Mouse (Mus musculus) retina, embryonic 14.5 days (tissue): ENCODE measurements at regions not wholly inside any gene's neighbourhood (a gene's known extent, or its start where the extent isn't known, plus 50 kb on each side); places are given as distances from the start of the nearest gene placed in this dataset.

Experiments
- DNase-seq: peaks from one replicate; pipeline ENCODE4 v3.0.0-alpha.2; 2015; ENCODE audit warnings: low spot score

GRCm38 (mm10) chr4:127756238-127756637, 214.5 kb downstream of the CK137956 start:
- DNase-seq: no peak

DNA sequence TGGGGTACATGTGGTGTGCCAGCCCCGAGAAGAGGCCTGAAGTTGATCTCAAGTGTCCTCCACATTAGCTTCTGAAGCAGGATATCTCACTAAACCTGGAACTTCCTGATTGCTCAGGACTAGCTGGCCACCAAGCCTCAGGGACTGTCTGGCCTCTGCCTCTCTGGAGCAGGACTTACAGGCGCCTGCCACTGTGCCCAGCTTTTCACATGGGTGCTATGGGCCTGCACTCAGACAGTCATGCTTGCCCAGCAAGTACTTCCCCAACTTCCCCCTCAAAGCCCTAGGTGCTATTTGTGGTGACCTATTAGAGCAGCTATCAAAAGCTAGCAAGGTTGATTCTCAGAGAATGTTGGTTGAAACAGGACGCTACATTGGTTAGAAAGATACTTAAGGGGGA, 220.0 kb downstream of the CK137956 start:
- no peak for DNase-seq

GRCm38 (mm10) chr4:127747876-127748275, 222.9 kb downstream of the CK137956 start:
- DNase-seq: no peak

DNA sequence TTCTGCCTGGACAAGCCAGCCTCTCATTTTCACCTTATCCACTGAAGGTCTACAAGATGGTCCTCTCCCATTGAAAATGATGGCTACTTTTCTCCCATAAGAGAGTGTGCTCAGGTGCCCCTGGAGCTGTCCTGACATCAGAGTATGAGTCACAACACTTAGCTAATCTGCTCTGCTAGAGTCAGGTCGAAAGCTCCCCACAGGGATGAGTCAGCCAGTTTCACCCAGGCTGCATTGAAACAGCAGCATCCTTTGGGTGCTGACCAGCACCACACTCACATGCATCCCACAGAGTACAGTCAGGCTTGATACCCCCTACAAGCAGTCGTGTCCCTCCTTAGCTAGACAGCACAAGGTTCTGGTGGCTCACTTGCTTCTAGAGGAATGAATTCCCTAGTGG, 234.0 kb downstream of the CK137956 start:
- no peak for DNase-seq

DNA sequence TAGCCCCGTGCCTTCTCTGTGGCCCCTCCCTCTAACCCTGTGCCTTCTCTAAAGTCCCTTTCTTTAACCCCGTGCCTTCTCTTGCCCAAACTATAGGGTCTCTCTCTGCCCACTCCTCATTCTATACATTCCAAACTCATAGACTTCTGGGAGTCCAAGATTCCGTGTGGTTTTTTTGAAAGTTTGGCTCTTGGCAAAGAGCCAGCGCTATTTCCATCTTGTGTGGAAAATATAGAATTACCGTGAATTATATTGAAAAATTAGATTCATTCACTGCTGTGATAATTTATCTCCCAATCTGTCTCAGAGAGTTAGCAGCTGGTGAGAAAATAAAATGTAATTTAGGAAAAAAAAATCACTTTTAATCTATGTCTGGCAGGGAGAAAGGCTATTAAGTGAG, 234.6 kb downstream of the CK137956 start:
- DNase-seq: no peak

GRCm38 (mm10) chr4:127734641-127735040, 236.1 kb downstream of the CK137956 start:
- peak; percentile 37 for DNase-seq

DNA sequence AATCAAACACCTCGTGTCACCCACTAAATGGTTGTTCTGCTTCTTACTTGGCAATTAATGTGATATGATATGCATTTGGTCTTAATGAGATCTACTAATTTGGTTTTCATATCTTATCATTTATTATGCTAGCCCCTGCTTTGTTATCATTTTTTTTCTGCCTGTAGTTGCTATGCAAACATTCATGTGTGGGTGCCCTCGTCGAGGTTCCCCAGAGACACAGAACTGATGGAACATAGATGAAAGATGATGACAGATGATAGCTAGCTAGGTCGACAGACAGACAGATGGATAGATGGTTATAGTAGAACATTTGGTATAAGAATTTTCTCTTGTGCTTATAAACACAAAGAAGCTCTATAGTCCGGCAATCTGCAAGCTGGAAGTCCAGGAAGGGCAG, 252.1 kb downstream of the CK137956 start:
- DNase-seq: no peak

GRCm38 (mm10) chr4:127712274-127712673, 258.5 kb downstream of the CK137956 start:
- DNase-seq: no peak

- no peak for DNase-seq
Observed at GRCm38 (mm10) chr4:127710816-127711215, 259.9 kb downstream of the CK137956 start.

- no peak for DNase-seq
Observed at GRCm38 (mm10) chr4:127709746-127710145, 261.0 kb downstream of the CK137956 start.

DNA sequence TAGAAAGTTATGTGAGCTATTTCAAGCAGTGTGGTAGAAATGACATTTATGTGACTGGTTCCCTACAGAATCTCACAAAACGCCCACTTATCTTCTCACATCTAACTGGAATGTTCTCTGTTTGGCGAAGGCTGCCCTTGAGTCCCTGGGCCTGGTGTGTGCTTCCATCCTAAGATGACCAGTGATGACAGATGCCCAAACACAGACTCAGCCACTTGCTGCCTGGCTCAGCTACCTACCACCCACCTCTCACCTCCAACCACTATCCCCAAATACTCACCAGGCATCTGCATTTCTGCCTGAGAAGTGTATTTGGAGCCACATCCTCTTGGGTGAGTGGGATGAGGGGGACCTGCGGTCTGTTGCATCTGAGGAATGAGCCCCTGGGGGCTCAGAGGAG, 262.6 kb downstream of the CK137956 start:
- no peak for DNase-seq

- DNase-seq: no peak
Observed at GRCm38 (mm10) chr4:127707126-127707525, 263.6 kb downstream of the CK137956 start.

- DNase-seq: no peak
Observed at GRCm38 (mm10) chr4:127701651-127702050, 269.1 kb downstream of the CK137956 start.

- DNase-seq: peak; percentile 29
Observed at GRCm38 (mm10) chr4:127689986-127690385, 280.8 kb downstream of the CK137956 start.

- no peak for DNase-seq
Observed at GRCm38 (mm10) chr4:127685021-127685420, 285.7 kb downstream of the CK137956 start.

GRCm38 (mm10) chr4:127679391-127679790, 291.4 kb downstream of the CK137956 start:
- no peak for DNase-seq

DNA sequence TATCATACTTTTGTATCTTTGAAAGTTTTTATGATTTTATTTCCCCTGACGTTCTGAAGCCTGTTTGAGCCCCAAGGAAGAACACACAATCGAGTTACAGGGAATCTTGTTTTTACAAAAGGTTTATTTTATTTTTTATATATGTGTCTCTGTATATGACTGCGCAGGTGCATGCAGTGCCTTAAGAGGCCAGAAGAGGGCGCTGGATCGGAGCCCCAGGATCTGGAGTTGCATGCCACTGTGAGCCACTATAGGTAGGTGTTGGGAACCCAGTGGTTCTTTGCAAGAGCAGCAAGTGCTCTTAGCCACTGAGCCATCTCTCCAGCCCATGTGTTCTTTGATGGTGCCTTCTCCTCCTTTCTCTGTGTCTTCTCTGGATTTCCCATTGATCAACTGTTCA, 292.3 kb downstream of the CK137956 start:
- peak; percentile 7 for DNase-seq

DNA sequence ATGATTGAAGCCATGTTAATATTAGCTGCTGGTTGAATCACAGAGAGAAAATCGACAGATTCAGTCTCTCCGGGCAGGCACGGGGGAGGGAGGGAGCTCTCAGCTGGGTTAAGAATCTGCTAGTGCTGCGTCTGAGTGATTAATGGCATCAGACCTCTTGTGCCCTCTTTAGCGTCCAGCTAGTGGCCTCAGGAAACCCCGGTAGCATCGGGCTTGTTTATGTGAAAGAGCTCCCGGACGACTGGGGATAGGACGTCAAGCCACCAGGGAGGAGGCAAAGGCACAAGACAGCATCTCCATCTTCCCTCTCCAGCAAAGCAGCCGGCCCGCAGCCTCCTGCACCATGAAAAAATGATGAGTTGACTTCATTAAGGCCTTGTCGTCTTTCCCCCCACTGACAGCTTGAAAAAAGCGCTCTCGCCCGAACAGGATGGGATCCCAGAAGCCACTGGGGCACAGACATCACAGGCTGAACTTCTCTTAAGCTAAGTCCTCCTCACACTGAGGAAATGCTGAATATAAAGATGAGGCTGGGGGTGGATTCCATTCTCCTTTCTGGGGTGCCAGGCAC, 294.9 kb downstream of the CK137956 start:
- peak; percentile 30 for DNase-seq

DNA sequence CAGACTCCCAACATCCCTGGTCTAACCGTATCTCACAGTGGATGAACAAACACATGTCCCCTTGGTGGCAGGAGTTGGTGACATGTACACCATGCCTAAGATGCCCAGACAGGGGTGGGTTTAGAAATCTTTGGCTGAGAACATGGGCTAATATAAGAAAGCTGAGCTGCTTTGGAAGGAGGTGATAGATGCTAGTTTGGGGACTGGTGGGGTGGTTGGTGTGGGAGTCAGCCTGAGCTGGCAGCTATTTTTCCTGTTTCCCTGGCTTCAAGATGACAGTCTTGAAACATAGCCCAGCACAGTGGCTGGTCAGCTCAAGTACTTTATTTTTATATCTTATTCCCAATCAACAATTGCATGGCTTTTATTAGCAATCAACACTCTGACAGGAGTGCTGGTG, 302.0 kb upstream of the Gjb5 start:
- DNase-seq: no peak

DNA sequence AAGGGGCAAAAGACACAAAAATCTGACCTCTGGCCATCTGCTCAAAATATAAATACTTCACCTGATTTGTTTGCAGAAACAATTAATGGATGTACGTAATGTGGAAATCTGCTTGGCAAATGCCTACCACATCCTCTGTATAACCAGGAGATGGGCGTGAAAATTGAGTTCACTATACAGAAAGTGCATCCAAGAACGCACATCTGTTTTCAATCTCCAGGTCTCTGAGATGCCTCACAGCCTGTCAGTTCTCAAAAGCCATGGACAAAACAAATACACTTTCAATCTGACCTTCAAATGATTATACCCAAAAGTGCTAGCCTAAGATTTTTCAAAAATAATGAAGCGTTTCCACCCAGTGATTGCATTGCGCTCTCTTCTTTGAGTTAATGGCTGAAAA, 293.6 kb upstream of the Gjb5 start:
- no peak for DNase-seq

GRCm38 (mm10) chr4:127648011-127648410, 290.0 kb upstream of the Gjb5 start:
- DNase-seq: no peak

GRCm38 (mm10) chr4:127647189-127647588, 289.2 kb upstream of the Gjb5 start:
- no peak for DNase-seq

GRCm38 (mm10) chr4:127640251-127641085, 282.5 kb upstream of the Gjb5 start:
- DNase-seq: peak; percentile 69

- DNase-seq: no peak
Observed at GRCm38 (mm10) chr4:127639765-127640164, 281.8 kb upstream of the Gjb5 start.
